ENCODE assay signal across 9 mouse cellular contexts in the genomic region with DNA sequence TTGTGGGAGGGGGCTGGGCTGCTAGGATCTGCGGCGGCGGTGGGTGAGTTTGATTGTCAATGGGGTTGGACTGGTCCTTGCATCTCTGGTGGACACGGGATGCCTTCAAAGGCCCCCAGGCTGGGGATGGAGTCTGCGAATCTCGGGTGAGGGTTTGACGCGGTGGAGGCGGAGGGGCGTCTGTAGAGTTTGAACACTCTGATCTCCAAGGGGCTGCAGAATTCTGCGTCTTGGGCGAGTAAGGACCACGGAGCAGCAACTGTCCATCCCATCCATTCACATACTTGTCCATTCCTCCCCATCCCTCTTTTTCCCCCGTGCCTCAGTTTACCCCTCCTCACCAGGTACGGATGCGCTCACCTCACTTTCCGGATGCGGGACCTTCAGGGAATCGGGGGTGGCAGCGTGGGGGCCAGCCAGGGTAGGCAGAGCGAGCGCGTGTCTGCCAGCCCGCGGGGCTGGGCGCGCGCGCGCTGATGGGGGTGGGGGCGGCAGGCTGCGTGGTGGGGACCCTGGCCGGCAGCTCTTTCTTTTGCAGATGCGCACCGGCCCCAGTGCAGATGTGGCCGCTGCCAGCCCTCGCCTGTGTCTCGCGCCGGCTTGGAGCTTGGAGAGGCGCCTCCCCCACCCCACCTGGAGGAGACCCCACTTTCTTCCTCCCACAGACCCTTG. TPM values are rescaled to one million over a fixed set of nuclear protein-coding genes. Genes with fewer than 3 reads are reported as not detected.
DNase-seq lines count a peak whose midpoint lies in the region; ATAC-seq and TF ChIP-seq lines count a peak whose summit lies in the region.
"Had no signal": no experiment of that assay in that cellular context is flagged by ENCODE, and none has a peak within 500 bp of the region (broad histone marks: within the 10 kb centered on the region; RNA-seq: fewer than 3 reads in every experiment).

A gene (minus strand): TSS at position 452 of the 672 bp plus-strand sequence.

- peak within 1 kb of the TSS; percentile 49 for H3K9ac ChIP-seq in lung, embryonic 16.5 days (ENCODE audit: low read length)
- H3K9ac ChIP-seq in hindbrain, embryonic 11.5 days (ENCODE audit: low read depth, low read length) = peak within 1 kb of the TSS; percentile 46

- peak within 1 kb of the TSS; percentile 82 for H3K4me2 ChIP-seq in lung, embryonic 16.5 days (ENCODE audit: low read depth, low read length)
- peak within 1 kb of the TSS; percentile 90 for H3K4me2 ChIP-seq in hindbrain, embryonic 11.5 days (replicated peaks; ENCODE audit: low read depth, low read length)

- no peak for TF ChIP-seq POLR2A in lung, adult 2 months (IDR thresholded peaks at IDR 0.05; ENCODE audit: borderline replicate concordance, extremely low read depth, low read depth, low read length)
- TF ChIP-seq POLR2A in small intestine, adult 2 months (IDR thresholded peaks at IDR 0.05; ENCODE audit: low read depth, low read length) = no peak

- ATAC-seq in lung, embryonic 16.5 days (ENCODE audit: low read depth) = peak; percentile 49
- ATAC-seq in hindbrain, embryonic 11.5 days (ENCODE audit: low FRiP score) = peak; percentile 75

- H3K4me1 ChIP-seq in lung, embryonic 16.5 days (replicated peaks; ENCODE audit: control insufficient read depth, insufficient read depth, low read length) = peaks cover 17% of the 10 kb centered on the region
- no peaks in the 10 kb centered on the region for H3K4me1 ChIP-seq in lung, adult 2 months (ENCODE audit: control insufficient read depth, insufficient read depth, low read length)
- peaks cover 3% of the 10 kb centered on the region for H3K4me1 ChIP-seq in hindbrain, embryonic 11.5 days (replicated peaks; ENCODE audit: control insufficient read depth, insufficient read depth, low read length)
- peaks cover 27% of the 10 kb centered on the region for H3K4me1 ChIP-seq in limb, embryonic 10.5 days
- peaks cover 8% of the 10 kb centered on the region for H3K4me1 ChIP-seq in small intestine, adult 2 months (ENCODE audit: control insufficient read depth, insufficient read depth, insufficient read length, low read length)

- no peaks in the 10 kb centered on the region for H3K36me3 ChIP-seq in lung, embryonic 16.5 days (ENCODE audit: control insufficient read depth, insufficient read depth, low read length)
- H3K36me3 ChIP-seq in hindbrain, embryonic 11.5 days (ENCODE audit: control insufficient read depth, insufficient read depth, low read length) = no peaks in the 10 kb centered on the region
- H3K36me3 ChIP-seq in limb, embryonic 10.5 days = no peaks in the 10 kb centered on the region
- no peaks in the 10 kb centered on the region for H3K36me3 ChIP-seq in small intestine, adult 2 months (ENCODE audit: control insufficient read depth, insufficient read depth, low read length)

- no peak for TF ChIP-seq CTCF in lung, adult 2 months (IDR thresholded peaks at IDR 0.05; ENCODE audit: insufficient read depth, low read length)
- no peak for TF ChIP-seq CTCF in small intestine, adult 2 months (IDR thresholded peaks at IDR 0.05; ENCODE audit: extremely low read depth, insufficient read length, insufficient replicate concordance, low read depth, low read length)

- peaks cover 43% of the 10 kb centered on the region for H3K27me3 ChIP-seq in lung, embryonic 16.5 days (ENCODE audit: control insufficient read depth, insufficient read depth, low read depth, low read length)
- H3K27me3 ChIP-seq in hindbrain, embryonic 11.5 days (ENCODE audit: control insufficient read depth, insufficient read depth, low read length) = peaks cover 10% of the 10 kb centered on the region
- H3K27me3 ChIP-seq in limb, embryonic 10.5 days (ENCODE audit: low read depth, poor library complexity, severe bottlenecking) = peaks cover 79% of the 10 kb centered on the region
- peaks cover 30% of the 10 kb centered on the region for H3K27me3 ChIP-seq in small intestine, adult 2 months (ENCODE audit: control insufficient read depth, insufficient read depth, low read length)

- no peak for DNase-seq in lung, adult 2 months
- no peak for DNase-seq in hindbrain, embryonic 11.5 days (ENCODE audit: low spot score)
- DNase-seq in limb, embryonic 10.5 days (ENCODE audit: low spot score) = no peak
- DNase-seq in urinary bladder, adult 18-20 months (ENCODE audit: low spot score in 2 of 2) = no peak
- DNase-seq in kidney, adult 8-10 months = no peak
- DNase-seq in embryo, embryonic 10 days (ENCODE audit: low spot score) = no peak

- H3K27ac ChIP-seq in lung, embryonic 16.5 days (ENCODE audit: low read length) = no peak within 1 kb of the TSS
- peak within 1 kb of the TSS; percentile 71 for H3K27ac ChIP-seq in hindbrain, embryonic 11.5 days (ENCODE audit: low read depth, low read length)
- H3K27ac ChIP-seq in limb, embryonic 10.5 days = 0 out of 2 replicates have a peak within 1 kb of the TSS, but pooled peaks have one; percentile 14
- no peak within 1 kb of the TSS for H3K27ac ChIP-seq in small intestine, adult 2 months (ENCODE audit: insufficient read depth, low read depth, low read length)

- H3K4me3 ChIP-seq in lung, embryonic 16.5 days (ENCODE audit: low read length) = peak within 1 kb of the TSS; percentile 48
- no peak within 1 kb of the TSS for H3K4me3 ChIP-seq in lung, adult 2 months (replicated peaks; ENCODE audit: extremely low read depth, low read depth, low read length)
- peak within 1 kb of the TSS; percentile 58 for H3K4me3 ChIP-seq in hindbrain, embryonic 11.5 days (ENCODE audit: low read depth, low read length)
- peak within 1 kb of the TSS; percentile 56 for H3K4me3 ChIP-seq in limb, embryonic 10.5 days
- H3K4me3 ChIP-seq in small intestine, adult 2 months (ENCODE audit: low read depth, low read length) = peak within 1 kb of the TSS; percentile 19
- H3K4me3 ChIP-seq: megakaryocyte, embryonic 14.5 days had no signal

- H3K9me3 ChIP-seq in lung, embryonic 16.5 days (ENCODE audit: control insufficient read depth, low read length) = no peaks in the 10 kb centered on the region; the same call in 1 of the 2 replicates
- no peaks in the 10 kb centered on the region for H3K9me3 ChIP-seq in hindbrain, embryonic 11.5 days (ENCODE audit: control insufficient read depth, low read length)
- no peaks in the 10 kb centered on the region for H3K9me3 ChIP-seq in limb, embryonic 10.5 days (replicated peaks)

- WGBS in lung, embryonic 16.5 days = 1% methylated on average over 40 of the region's 41 CpGs
- 2% methylated on average over 41 of the region's 41 CpGs for WGBS in lung, adult 2 months
- under 1% methylated on average over 35 of the region's 41 CpGs for WGBS in hindbrain, embryonic 11.5 days
- 1% methylated on average over 41 of the region's 41 CpGs for WGBS in limb, embryonic 10.5 days
- 4% methylated on average over 41 of the region's 41 CpGs for WGBS in small intestine, adult 2 months

RNA-seq across cellular contexts. Expression of the gene that starts here (rescaled TPM):
- polyA plus RNA-seq in lung, embryonic 16.5 days (2015; fragmentation: Nextera tagmentation; extraction: Ambion mirVana) = 0.99 and 1.2 TPM in 2 replicates
- 2.5 and 3.4 TPM in 2 replicates for polyA plus RNA-seq in lung, adult 2 months (2012; rRNA removed)
- polyA plus RNA-seq in hindbrain, embryonic 11.5 days (2014; fragmentation: Nextera tagmentation; extraction: Ambion mirVana) = 2.9 and 4.1 TPM in 2 replicates
- 0.16 and 0.18 TPM in 2 replicates for polyA plus RNA-seq in limb, embryonic 10.5 days (2016; fragmentation: Nextera tagmentation; extraction: Ambion mirVana)
- polyA plus RNA-seq in small intestine, adult 2 months (2012; rRNA removed) = 0.48 and 0.83 TPM in 2 replicates

Comparison
In these comparisons a context has a peak if more than half of its experiments do, and no peak if none do; other contexts are left out.
1. H3K27ac ChIP-seq: peak in hindbrain, embryonic 11.5 days (single experiment) and limb, embryonic 10.5 days (single experiment); none in lung, embryonic 16.5 days (single experiment) and small intestine, adult 2 months (single experiment).